Mouse (Mus musculus) stomach, postnatal 0 days (tissue): ENCODE results near the gene Ptprg.

Source experiments
- CTCF ChIP-seq: IDR thresholded peaks from 2 replicates; pipeline ENCODE4 v1.5.1; 2016; ENCODE audit warnings: antibody characterized with exemption, low read depth, mild to moderate bottlenecking, moderate library complexity
- EP300 ChIP-seq: optimal IDR thresholded peaks from 2 replicates; pipeline ENCODE3; 2016; ENCODE audit warnings: antibody characterized with exemption

DNA sequence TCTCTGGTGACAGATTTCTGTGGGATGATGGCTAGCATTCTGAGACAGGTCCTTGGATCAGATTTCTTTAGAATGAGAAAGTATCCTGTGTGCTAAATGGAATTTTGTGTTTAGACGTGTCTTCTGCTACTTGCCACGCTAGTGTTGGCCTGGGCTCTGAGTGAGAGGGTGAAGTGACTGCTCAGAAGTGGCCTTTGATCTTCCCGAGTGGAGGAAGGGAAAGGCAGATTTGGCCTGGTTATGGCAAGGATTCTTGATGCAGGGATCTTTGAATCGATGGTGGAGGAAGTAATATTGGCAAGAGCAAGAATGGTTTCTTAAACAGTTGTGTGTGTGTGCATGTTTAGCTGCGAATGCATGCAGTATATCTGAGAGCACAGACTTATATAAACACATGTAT lies 219.4 kb downstream of the Ptprg start:
- TF ChIP-seq CTCF (no peak), EP300 (no peak)
